Mouse (Mus musculus) left cerebral cortex, adult 2 months (tissue): ENCODE data around the gene Gm6583. TPM values are rescaled to one million over a fixed set of nuclear protein-coding genes. Genes with fewer than 3 reads are reported as not detected.

ENCODE experiments used
- DNase-seq, 2 experiments: peaks; one replicate each; pipeline ENCODE4 v3.0.0; 2021 to 2022; ENCODE audit warnings: low spot score in 2 of 2, mixed read lengths in 1 of 2; ENCODE audit errors: extremely low spot score in 1 of 2
- H3K27ac ChIP-seq: fragments of 200-600 bp; 2 replicates; pipeline ENCODE4 v1.8.1; 2022
- H3K4me3 ChIP-seq: fragments of 200-600 bp; 2 replicates; pipeline ENCODE4 v1.8.1; 2022
- CTCF ChIP-seq: fragments of 200-600 bp; IDR thresholded peaks from 2 replicates; pipeline ENCODE4 v1.8.1; 2022; ENCODE audit warnings: antibody characterized with exemption, mild to moderate bottlenecking, moderate library complexity
- intact Hi-C: fragments of 180-260 bp; cut with DNase I; formaldehyde crosslinking; loops from one replicate; pipeline ENCODE4 v1.15.1; 2025
- total RNA-seq, 2 experiments: library from RNA; stranded (reverse); gene quantifications; 2 replicates each; pipeline ENCODE4 v1.2.3; 2021

The Gm6583 gene
- total RNA-seq, 2 experiments from 2014 or later = not detected

DNA sequence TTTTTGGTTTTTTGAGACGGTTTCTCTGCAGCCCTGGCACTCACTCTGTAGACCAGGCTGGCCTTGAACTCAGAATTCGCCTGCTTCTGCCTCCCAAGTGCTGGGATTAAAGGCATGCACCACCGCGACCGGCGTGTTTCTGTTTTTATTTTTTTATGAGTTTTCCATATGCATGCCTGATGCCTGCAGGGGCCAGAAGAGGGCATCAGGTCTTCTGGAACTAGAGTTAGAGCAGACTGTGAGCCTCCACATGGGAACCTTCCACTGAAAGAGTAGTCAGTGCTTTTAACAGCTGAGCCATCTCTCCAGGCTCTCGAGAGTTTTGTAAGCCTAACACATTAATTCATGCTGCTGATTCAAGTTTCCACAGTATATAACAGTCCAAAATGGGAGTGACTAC lies 16.6 kb downstream of the Gm6583 start:
- intact Hi-C loops = no loop called here
- TF ChIP-seq CTCF = peak; percentile 13
- H3K27ac ChIP-seq = no peak overlapping the region

DNA sequence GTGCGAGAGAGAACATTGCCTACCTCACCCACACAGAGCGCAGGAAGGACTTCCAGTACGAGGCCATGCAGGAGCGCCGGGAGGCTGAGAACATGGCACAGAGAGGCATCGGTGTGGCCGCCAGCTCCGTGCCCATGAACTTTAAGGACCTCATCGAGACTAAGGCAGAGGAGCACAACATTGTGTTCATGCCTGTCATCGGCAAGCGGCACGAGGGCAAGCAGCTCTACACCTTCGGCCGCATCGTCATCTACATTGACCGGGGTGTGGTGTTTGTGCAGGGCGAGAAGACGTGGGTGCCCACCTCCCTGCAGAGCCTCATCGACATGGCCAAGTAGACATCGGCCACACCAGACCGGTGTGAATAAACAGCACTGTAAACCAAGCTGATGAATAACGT lies 18.8 kb downstream of the Gm6583 start:
- Histone ChIP-seq H3K4me3 (no peak overlapping the region), H3K27ac (no peak overlapping the region)
- TF ChIP-seq CTCF = no peak
- no peak for DNase-seq
- intact Hi-C loops = no loop called here

More for the DNA sequence above, 16.6 kb downstream of the Gm6583 start:
- H3K4me3 ChIP-seq = no peak overlapping the region
- no peak for DNase-seq

DNA sequence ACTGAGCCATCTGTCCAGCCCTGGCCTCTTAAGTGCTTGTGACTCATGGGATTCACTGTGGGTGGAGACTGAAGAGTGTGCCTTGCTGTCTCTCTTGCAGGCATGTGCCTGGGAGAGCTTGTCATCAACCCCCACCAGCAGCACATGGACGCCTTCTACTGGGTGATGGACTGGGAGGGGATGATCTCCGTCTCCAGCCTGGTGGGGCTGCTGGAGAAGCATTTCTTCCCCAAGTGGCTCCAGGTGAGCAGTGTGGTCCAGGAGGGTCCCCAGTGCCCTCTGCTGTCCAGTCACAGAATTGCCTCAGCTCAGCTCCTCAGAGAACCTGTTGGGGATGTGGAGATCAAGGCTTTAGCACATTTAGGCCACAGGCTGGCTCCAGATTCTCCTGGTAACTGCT lies 20.4 kb downstream of the Gm6583 start:
- intact Hi-C loops = loop anchor here (2.0 kb wide), 1 partner anchor 95 kb away; no protein-coding TSS in a partner anchor
- DNase-seq = peak; percentile 47 to 60
- TF ChIP-seq CTCF = peak; percentile 62
- Histone ChIP-seq H3K27ac (no peak overlapping the region), H3K4me3 (no peak overlapping the region)

DNA sequence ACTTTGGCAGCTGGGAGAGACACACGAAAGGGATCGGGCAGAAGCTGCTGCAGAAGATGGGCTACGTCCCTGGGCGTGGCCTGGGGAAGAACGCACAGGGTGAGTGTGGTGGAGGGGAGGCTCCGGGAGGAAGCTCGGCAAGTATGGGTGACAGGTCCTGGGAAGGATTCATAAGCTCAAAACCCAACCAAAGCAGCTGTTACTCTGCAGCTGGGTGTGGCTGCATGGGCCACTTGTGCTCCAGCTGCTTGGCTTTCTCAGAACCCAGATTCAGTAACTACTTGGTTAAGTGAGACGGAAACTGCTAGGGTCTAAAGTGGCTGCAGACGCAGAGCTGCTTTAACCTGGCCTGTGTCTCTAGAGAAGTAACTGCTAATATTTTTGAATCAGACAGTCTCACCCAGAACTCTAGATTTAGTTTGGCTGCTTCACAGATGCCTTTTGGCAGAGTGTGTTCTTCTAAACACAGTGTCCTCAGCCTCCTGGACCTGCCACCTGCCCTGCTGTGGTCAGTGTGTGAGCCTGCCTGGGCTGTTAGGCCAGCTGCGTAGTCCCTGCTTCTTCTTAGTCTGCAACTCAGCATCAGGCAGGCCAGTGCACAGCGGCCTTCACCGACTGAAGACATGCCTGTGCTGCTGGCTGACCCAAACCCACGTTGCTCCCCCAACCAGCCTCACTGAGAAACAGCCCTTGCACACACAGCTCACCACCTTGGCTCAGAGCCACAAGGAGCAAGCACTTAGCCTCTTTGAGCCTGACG lies 25.8 kb downstream of the Gm6583 start:
- intact Hi-C loops = no loop called here

DNA sequence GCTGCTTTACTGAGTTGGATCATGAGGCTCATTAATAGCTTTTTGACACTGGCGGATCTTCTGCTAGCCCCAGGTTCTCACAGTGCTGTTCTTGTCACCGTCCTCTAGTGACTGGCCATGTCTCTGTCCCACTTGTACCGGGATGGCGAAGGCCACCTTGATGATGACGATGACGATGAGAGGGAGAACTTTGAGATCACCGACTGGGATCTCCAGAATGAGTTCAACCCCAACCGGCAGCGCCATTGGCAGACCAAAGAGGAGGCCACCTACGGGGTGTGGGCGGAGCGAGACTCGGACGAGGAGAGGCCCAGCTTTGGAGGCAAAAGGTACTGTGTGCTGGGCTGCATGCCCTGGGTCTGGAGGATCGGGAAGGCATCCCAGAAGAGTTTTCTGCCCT lies 28.0 kb downstream of the Gm6583 start:
- Histone ChIP-seq H3K27ac (no peak overlapping the region), H3K4me3 (no peak overlapping the region)
- intact Hi-C loops = loop anchor here (2.0 kb wide), 1 partner anchor 51 kb away; the partner anchor contains the start of gene Tpst2
- no peak for DNase-seq
- TF ChIP-seq CTCF = no peak

More for the DNA sequence above, 25.8 kb downstream of the Gm6583 start:
- no peak for DNase-seq
- Histone ChIP-seq H3K4me3 (no peak overlapping the region), H3K27ac (no peak overlapping the region)
- no peak for TF ChIP-seq CTCF

DNA sequence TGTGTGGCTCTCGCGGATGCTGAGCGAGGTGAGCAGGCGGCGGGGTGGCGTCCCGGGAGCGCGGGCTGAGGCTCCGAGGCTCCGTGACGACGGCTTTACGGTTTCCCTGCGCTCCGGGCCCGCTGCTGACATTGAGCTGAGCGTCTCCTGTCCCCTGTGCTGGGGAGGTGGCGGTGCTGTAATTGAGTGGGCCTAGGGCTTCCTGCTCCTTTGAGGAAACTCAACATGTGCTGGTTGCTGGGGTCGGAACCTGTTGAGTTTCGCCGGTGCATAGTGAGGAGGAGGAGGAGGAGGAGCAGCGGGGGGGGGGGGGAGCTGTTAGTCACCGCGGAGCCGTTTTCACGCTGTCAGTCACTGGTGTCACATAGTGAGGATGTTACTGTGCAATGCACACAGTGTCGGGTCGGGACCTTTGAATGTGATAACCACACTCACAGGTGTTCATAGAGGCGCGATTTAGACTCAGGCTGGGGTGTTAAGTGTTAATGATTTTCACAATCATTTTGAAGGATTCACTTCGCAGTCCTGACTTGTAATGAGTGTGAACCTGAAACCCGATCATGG lies 29.3 kb downstream of the Gm6583 start:
- TF ChIP-seq CTCF = no peak
- intact Hi-C loops = loop anchor here (1.0 to 2.0 kb wide), 3 partner anchors 17 to 86 kb away; partner anchors contain the start of genes Hps4, Srrd and Tpst2
- DNase-seq = no peak
- Histone ChIP-seq H3K4me3 (peak overlapping the region; percentile 100), H3K27ac (peak overlapping the region; percentile 95)

DNA sequence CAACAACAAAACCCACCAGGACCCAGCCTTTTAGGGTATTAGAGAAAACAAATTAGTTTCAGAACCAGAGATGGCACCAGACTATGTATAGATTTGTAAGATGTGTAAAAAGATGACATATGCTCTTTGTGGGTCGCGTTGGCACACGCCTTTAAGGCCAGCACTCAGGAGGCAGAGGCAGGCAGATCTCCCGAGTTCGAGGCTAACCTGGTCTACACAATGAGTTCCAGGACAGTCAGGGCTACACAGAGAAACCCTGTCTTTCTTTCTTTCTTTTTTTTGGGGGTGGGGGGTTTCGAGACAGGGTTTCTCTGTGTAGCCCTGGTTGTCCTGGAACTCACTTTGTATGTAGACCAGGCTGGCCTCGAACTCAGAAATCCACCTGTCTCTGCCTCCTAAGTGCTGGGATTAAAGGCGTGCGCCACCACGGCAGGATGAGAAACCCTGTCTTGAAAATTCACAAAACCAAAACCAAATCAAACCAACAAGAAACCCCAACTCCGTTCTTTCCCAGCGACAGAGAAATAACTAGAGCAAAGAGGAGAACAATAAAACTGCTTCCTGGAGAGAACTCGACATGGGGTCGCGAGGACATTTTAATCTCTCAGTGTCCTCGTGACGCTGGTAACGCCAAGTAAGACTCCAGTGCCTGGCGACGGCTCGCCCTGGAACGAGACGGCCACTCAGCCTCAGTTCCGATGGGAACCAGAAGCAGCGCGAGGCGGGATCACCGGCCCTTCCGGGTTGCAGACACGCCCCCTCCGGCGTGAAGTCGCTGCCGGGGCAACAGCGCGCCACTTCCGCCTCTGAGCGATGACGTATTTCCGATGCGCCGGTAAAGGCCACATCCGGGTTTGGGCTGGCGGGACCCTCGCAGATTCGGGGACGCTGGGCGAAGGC lies 30.0 kb downstream of the Gm6583 start, which contains the start of gene Tfip11:
TSS of gene Tfip11 (plus strand) at position 813 of the 900 bp plus-strand sequence.
- intact Hi-C loops = loop anchor here (1.0 to 2.0 kb wide), 3 partner anchors 18 to 85 kb away; partner anchors contain the start of genes Hps4, Srrd and Tpst2
- TF ChIP-seq CTCF = peak; percentile 34
- Histone ChIP-seq H3K27ac (peak within 1 kb of the TSS; percentile 95), H3K4me3 (peak within 1 kb of the TSS; percentile 100)
- peak; percentile 95 to 98 for DNase-seq

DNA sequence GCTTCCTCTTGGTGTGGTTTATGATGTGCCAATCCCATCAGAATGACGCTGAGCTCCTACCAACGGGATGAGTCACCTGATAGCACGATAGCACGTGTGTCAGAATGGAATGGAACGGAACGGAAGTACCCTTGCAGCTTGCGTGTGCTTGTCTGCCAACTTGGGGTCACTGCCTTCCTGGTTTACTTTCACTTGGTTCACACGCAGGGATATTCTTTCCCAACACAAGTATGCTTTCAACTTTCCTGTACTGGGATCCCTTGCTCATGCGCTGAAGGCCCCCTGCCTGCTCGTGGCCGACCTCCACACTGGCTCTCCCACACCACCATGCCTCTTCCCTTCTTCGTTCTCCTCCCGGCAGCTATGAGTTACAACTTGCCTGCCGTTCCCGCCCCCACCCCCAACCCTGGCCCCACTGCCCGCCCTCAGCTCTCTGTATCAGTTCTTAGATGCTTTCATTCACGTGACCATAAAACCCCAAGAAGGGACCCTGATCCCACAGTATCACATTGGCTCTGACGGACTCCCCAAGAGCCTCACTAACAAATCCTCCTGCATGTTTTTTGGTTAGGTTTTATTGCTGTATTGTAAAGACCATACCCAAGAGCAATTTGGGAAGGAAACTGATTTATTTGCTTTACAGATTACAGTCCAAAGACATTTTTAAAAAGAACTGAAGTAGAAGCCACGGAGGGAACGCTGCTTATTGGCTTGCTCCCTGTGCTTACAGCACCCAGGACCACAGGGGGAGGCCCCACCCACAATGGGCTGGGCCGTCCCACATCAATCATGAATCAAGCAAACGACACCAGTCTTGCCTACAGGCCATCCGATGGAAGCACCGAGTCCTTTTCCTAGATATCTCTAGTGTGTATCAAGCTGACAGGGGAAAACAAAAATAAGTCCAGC lies 30.9 kb downstream of the Gm6583 start:
- DNase-seq = no peak
- no peak for TF ChIP-seq CTCF
- H3K4me3 ChIP-seq = no peak overlapping the region
- intact Hi-C loops = no loop called here
- no peak overlapping the region for H3K27ac ChIP-seq

DNA sequence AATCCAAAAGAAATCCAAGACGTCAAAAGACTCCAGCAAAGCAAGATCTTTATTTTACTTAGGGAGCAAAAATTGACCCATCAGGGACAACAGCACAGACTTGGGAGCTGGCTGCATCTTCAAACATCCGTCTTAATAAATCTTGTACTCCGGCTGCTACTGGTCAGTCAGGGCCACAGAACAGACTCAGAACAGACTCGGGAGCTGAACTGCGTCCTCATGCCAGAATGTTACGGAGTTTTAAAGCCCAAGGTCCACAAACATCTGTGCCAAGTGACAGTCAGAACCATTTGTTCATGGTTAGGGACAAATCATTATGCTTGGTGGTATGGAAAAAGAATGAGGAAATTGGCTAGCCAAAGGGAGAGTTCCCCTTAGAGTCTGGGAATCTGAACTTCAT lies 32.6 kb downstream of the Gm6583 start:
- H3K27ac ChIP-seq = no peak overlapping the region
- H3K4me3 ChIP-seq = no peak overlapping the region
- intact Hi-C loops = no loop called here
- no peak for TF ChIP-seq CTCF
- no peak for DNase-seq

DNA sequence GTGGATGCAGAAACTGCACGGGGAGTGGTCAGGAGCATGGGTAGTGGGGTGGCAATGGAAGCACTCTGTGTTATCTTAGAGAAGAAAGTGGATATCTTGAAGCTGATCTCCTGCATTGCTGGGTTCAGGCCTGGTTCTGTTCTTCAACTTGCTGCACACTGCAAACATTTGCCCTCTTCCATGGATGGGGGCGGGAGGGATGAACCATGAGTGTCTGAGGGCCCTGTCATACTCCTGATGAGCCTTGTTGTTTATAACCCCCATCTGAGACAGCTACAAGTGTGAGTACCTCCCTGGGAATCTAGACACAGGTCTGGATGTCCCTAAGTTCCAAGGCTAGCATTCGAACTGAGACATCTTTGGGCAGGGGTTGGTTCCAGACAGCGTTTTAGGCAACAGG lies 34.5 kb downstream of the Gm6583 start:
- TF ChIP-seq CTCF = no peak
- intact Hi-C loops = loop anchor here (2.0 kb wide), 1 partner anchor 93 kb away; no protein-coding TSS in a partner anchor
- Histone ChIP-seq H3K4me3 (no peak overlapping the region), H3K27ac (peak overlapping the region; percentile 74)
- no peak for DNase-seq
